Mouse (Mus musculus) CD4-positive, CD25-positive, alpha-beta regulatory T cell, adult 2 months (primary cell): ENCODE results near the gene Hectd1.
A peak's percentile ranks its signal among the peaks of the same experiment; 100 is the strongest.

ENCODE experiments used
- DNase-seq: peaks from one replicate; pipeline ENCODE4 v3.0.0-alpha.2; 2012; ENCODE audit warnings: low read depth, low spot score

Hectd1 gene

GRCm38 (mm10) chr12:51844771-51845256, 15.5 kb upstream of the Hectd1 start:
- DNase-seq: peak; percentile 90

- no peak for DNase-seq
These were observed 14.5 kb upstream of the Hectd1 start for GRCm38 (mm10) chr12:51843576-51844520.

GRCm38 (mm10) chr12:51842081-51842864, 12.9 kb upstream of the Hectd1 start:
- no peak for DNase-seq

GRCm38 (mm10) chr12:51839856-51840255, 10.5 kb upstream of the Hectd1 start:
- DNase-seq: no peak

GRCm38 (mm10) chr12:51835219-51835618, 5.9 kb upstream of the Hectd1 start:
- DNase-seq: no peak

- DNase-seq: no peak
These were observed 2.6 kb upstream of the Hectd1 start for GRCm38 (mm10) chr12:51831931-51832330.

- no peak for DNase-seq
These were observed 2.0 kb upstream of the Hectd1 start for GRCm38 (mm10) chr12:51831296-51831695.

GRCm38 (mm10) chr12:51830671-51831070, 1.3 kb upstream of the Hectd1 start:
- peak; percentile 38 for DNase-seq

GRCm38 (mm10) chr12:51830077-51830402, 704 bp upstream of the Hectd1 start:
- peak; percentile 50 for DNase-seq

- peak; percentile 80 for DNase-seq
These were observed 533 bp downstream of the Hectd1 start for GRCm38 (mm10) chr12:51828716-51829289.

- no peak for DNase-seq
These were observed 1.2 kb downstream of the Hectd1 start for GRCm38 (mm10) chr12:51827958-51828650.

- peak; percentile 52 for DNase-seq
These were observed 4.0 kb downstream of the Hectd1 start for GRCm38 (mm10) chr12:51825338-51825737.

- DNase-seq: no peak
These were observed 6.0 kb downstream of the Hectd1 start for GRCm38 (mm10) chr12:51823311-51823710.

- no peak for DNase-seq
These were observed 6.5 kb downstream of the Hectd1 start for GRCm38 (mm10) chr12:51822861-51823260.

GRCm38 (mm10) chr12:51822236-51822635, 7.1 kb downstream of the Hectd1 start:
- DNase-seq: peak; percentile 63

GRCm38 (mm10) chr12:51821256-51821655, 8.1 kb downstream of the Hectd1 start:
- DNase-seq: peak; percentile 20

GRCm38 (mm10) chr12:51819951-51820498, 9.3 kb downstream of the Hectd1 start:
- DNase-seq: no peak

- DNase-seq: no peak
These were observed 11.3 kb downstream of the Hectd1 start for GRCm38 (mm10) chr12:51817815-51818613.

GRCm38 (mm10) chr12:51811388-51812140, 17.8 kb downstream of the Hectd1 start:
- no peak for DNase-seq

- DNase-seq: no peak
These were observed 18.8 kb downstream of the Hectd1 start for GRCm38 (mm10) chr12:51810564-51810963.
